Mouse (Mus musculus): ENCODE measurements around the gene Spata2l. TPM values are rescaled to one million over a fixed set of nuclear protein-coding genes. Genes with fewer than 3 reads are reported as not detected.
"Not testable (repeated sequence)": the region's sequence is repeated elsewhere in the genome, so short reads cannot be mapped to it uniquely, and the experiment has no call there.

Gene Spata2l
- total RNA-seq, 2 experiments from 2014 or later: 85.7 to 94.3 TPM

GRCm38 (mm10) chr8:123211876-123212275, 24.2 kb downstream of the Spata2l start:
- no peak for DNase-seq (ENCODE audit: extremely low spot score in 1 of 2, low spot score in 1 of 2)

- DNase-seq (ENCODE audit: extremely low spot score in 1 of 2, low spot score in 1 of 2): no peak
These were observed 32.5 kb downstream of the Spata2l start for GRCm38 (mm10) chr8:123203571-123203970.

- peak; percentile 59 to 92 for DNase-seq (ENCODE audit: extremely low spot score in 1 of 2, low spot score in 1 of 2)
These were observed 33.7 kb downstream of the Spata2l start for GRCm38 (mm10) chr8:123202288-123202687.

GRCm38 (mm10) chr8:123199864-123200263, 36.2 kb downstream of the Spata2l start:
- no peak for DNase-seq (ENCODE audit: extremely low spot score in 1 of 2, low spot score in 1 of 2)

GRCm38 (mm10) chr8:123197016-123197415, 39.0 kb downstream of the Spata2l start:
- DNase-seq (ENCODE audit: extremely low spot score in 1 of 2, low spot score in 1 of 2): not testable (repeated sequence)

- DNase-seq (ENCODE audit: extremely low spot score in 1 of 2, low spot score in 1 of 2): no peak
These were observed 42.3 kb downstream of the Spata2l start for GRCm38 (mm10) chr8:123193771-123194170.

- no peak for DNase-seq (ENCODE audit: extremely low spot score in 1 of 2, low spot score in 1 of 2)
These were observed 44.1 kb downstream of the Spata2l start for GRCm38 (mm10) chr8:123191908-123192307.

GRCm38 (mm10) chr8:123190678-123191077, 45.4 kb downstream of the Spata2l start:
- peak; percentile 59 to 83 for DNase-seq (ENCODE audit: extremely low spot score in 1 of 2, low spot score in 1 of 2)

GRCm38 (mm10) chr8:123188841-123189240, 47.2 kb downstream of the Spata2l start:
- no peak for DNase-seq (ENCODE audit: extremely low spot score in 1 of 2, low spot score in 1 of 2)

GRCm38 (mm10) chr8:123188006-123188405, 48.0 kb downstream of the Spata2l start:
- no peak for DNase-seq (ENCODE audit: extremely low spot score in 1 of 2, low spot score in 1 of 2)

GRCm38 (mm10) chr8:123185566-123186409, 50.2 kb downstream of the Spata2l start, which contains the start of gene Dpep1:
Gene Dpep1, plus strand, starts transcription at chr8:123186242.
- DNase-seq (ENCODE audit: extremely low spot score in 1 of 2, low spot score in 1 of 2): no peak

GRCm38 (mm10) chr8:123181391-123181790, 54.6 kb downstream of the Spata2l start:
- DNase-seq (ENCODE audit: extremely low spot score in 1 of 2, low spot score in 1 of 2): no peak

Other genes starting within 250 kb of the Spata2l start
- gene Ankrd11, start 194.0 kb downstream of the Spata2l start, total RNA-seq (2021): 100 to 1,000 TPM; 147 to 171 TPM
- 10 to 100 TPM; 54.5 to 72.1 TPM for gene Spg7, start 173.3 kb downstream of the Spata2l start, total RNA-seq (2021)
- 100 to 1,000 TPM; 378 to 449 TPM for gene Rpl13, start 133.9 kb downstream of the Spata2l start, total RNA-seq (2021)
- gene Cpne7, start 118.9 kb downstream of the Spata2l start, total RNA-seq (2021): 100 to 1,000 TPM; 273 to 300 TPM
- 1 to 10 TPM; 2.0 to 2.5 TPM for gene Sult5a1, start 77.9 kb downstream of the Spata2l start, total RNA-seq (2021)
- gene Dpep1, start 50.0 kb downstream of the Spata2l start, total RNA-seq (2021): under 1 TPM; 0.17 to 0.23 TPM
- gene Chmp1a, start 23.5 kb downstream of the Spata2l start, total RNA-seq (2021): 100 to 1,000 TPM; 112 to 116 TPM
- 1 to 10 TPM; 6.5 to 7.3 TPM for gene Spata33, start 23.4 kb downstream of the Spata2l start, total RNA-seq (2021)
- gene Cdk10, start 11.4 kb downstream of the Spata2l start, total RNA-seq (2021): 10 to 100 TPM; 77.3 to 94.0 TPM
- gene Zfp276, start 18.0 kb upstream of the Spata2l start, total RNA-seq (2021): 10 to 100 TPM; 19.1 to 23.7 TPM
- gene Vps9d1, start 18.1 kb upstream of the Spata2l start, total RNA-seq (2021): 10 to 100 TPM; 57.4 to 65.0 TPM
- gene Fanca, start 82.3 kb upstream of the Spata2l start, total RNA-seq (2021): 1 to 10 TPM; 1.7 to 3.7 TPM
- gene Spire2, start 96.5 kb upstream of the Spata2l start, total RNA-seq (2021): 10 to 100 TPM; 15.3 to 17.9 TPM
- 100 to 1,000 TPM; 485 to 539 TPM for gene Tcf25, start 137.5 kb upstream of the Spata2l start, total RNA-seq (2021)
- under 1 TPM in 1 of 2 experiments, not detected in 1; 0.10 TPM for gene Mc1r, start 170.9 kb upstream of the Spata2l start, total RNA-seq (2021)
- 100 to 1,000 TPM; 317 to 360 TPM for gene Tubb3, start 175.2 kb upstream of the Spata2l start, total RNA-seq (2021)
- 10 to 100 TPM; 64.6 to 66.6 TPM for gene Def8, start 187.3 kb upstream of the Spata2l start, total RNA-seq (2021)
- 10 to 100 TPM; 28.1 to 30.6 TPM for gene Afg3l1, start 241.7 kb upstream of the Spata2l start, total RNA-seq (2021)

Data from layer of hippocampus, postnatal 25 days (tissue).